Mouse (Mus musculus) embryonic facial prominence, embryonic 14.5 days (tissue): ENCODE results near the gene Dync1li2. TPM values are rescaled to one million over a fixed set of nuclear protein-coding genes. Genes with fewer than 3 reads are reported as not detected.
A peak's percentile ranks its signal among the peaks of the same experiment; 100 is the strongest.

ENCODE experiments used
- ATAC-seq: fragments of 200-750 bp; cut with Nextera tagmentation; 2 replicates; pipeline ENCODE4 v1.8.0; 2017; ENCODE audit warnings: low read depth, moderate number of reproducible peaks, moderate TSS enrichment
- DNase-seq: peaks from one replicate; pipeline ENCODE4 v3.0.0-alpha.2; 2015; ENCODE audit warnings: low spot score
- H3K27ac ChIP-seq: fragments of 300-500 bp; sonication (generic); replicated peaks from 2 replicates; pipeline ENCODE4 v1.5.1; 2014; ENCODE audit warnings: low read depth, mild to moderate bottlenecking, low read length, moderate library complexity
- H3K27me3 ChIP-seq: fragments of 300-500 bp; sonication (generic); replicated peaks from 2 replicates; pipeline ENCODE4 v1.6.1; 2014; ENCODE audit warnings: low read length; ENCODE audit not compliant: control insufficient read depth, insufficient read depth
- H3K36me3 ChIP-seq: fragments of 300-500 bp; sonication (generic); 2 replicates; pipeline ENCODE4 v1.6.1; 2014; ENCODE audit warnings: low read length, mixed read lengths; ENCODE audit not compliant: control insufficient read depth, insufficient read depth
- H3K4me1 ChIP-seq: fragments of 300-500 bp; sonication (generic); 2 replicates; pipeline ENCODE4 v1.6.1; 2014; ENCODE audit warnings: antibody characterized with exemption, low read length; ENCODE audit not compliant: control insufficient read depth, insufficient read depth
- H3K4me2 ChIP-seq: fragments of 300-500 bp; sonication (generic); 2 replicates; pipeline ENCODE4 v1.6.1; 2014; ENCODE audit warnings: low read depth, mild to moderate bottlenecking, low read length, moderate library complexity, mixed read lengths
- H3K4me3 ChIP-seq: fragments of 300-500 bp; sonication (generic); 2 replicates; pipeline ENCODE4 v1.5.1; 2014; ENCODE audit warnings: low read depth, mild to moderate bottlenecking, low read length
- H3K9ac ChIP-seq: fragments of 300-500 bp; sonication (generic); 2 replicates; pipeline ENCODE4 v1.6.1; 2014; ENCODE audit warnings: low read depth, mild to moderate bottlenecking, low read length, moderate library complexity, mixed read lengths
- H3K9me3 ChIP-seq: fragments of 300-500 bp; sonication (generic); 2 replicates; pipeline ENCODE4 v1.6.1; 2016; ENCODE audit warnings: low read length; ENCODE audit not compliant: control insufficient read depth
- WGBS: fragments of 180-500 bp; shearing (Covaris S2); extraction: QIAGEN DNeasy Blood & Tissue Kit; methylation state at CpG from one replicate; pipeline ENCODE4 v1.1.7; 2014; 5-methylcytosine and 5-hydroxymethylcytosine counted together
- polyA plus RNA-seq: library from polyadenylated mRNA; unstranded; fragments of >200 nt; fragmentation: Nextera tagmentation; extraction: Ambion mirVana; gene quantifications from 2 replicates; pipeline ENCODE4 v1.2.1, GENCODE M21; 2014

Dync1li2 gene
- polyA plus RNA-seq, 1 experiment from 2014 or later: 52.5 TPM

DNA sequence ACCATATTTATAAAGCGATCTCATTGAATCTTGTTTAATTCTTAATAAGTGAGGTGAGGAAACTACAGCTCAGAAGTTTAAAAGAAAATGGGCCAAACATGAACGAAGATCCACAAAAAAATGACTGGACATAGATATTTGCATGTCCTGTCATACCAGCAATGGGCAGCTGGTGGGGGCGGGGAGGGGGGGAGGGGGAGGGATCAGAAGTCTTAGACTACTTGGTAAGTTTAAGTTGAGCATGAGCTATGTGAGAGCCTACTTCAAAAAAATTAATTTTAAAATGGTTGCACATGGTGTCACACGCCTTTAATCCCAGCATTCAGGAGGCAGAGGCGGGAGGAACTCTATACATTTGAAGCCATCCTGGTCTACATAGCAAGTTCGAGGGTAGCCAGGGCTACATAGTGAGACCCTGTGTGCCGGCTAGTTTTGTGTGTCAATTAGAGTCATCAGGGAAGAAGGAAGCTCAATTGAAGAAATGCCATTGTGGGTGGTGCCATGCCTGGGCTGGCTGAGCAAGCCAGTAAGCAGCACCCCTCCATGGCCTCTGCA is 355 bp upstream of the Dync1li2 start:
- Histone ChIP-seq H3K27me3 (no peaks in the 10 kb centered on the region), H3K9ac (peak overlapping the region; percentile 97), H3K36me3 (peaks cover 28% of the 10 kb centered on the region), H3K4me3 (peak overlapping the region; percentile 99), H3K4me2 (peak overlapping the region; percentile 66; the same call in 1 of the 2 replicates), H3K9me3 (no peaks in the 10 kb centered on the region), H3K4me1 (peaks cover 10% of the 10 kb centered on the region), H3K27ac (peak overlapping the region; percentile 91; the same call in 1 of the 2 replicates)
- ATAC-seq (no peak), DNase-seq (no peak)
- WGBS: 61% methylated on average over 7 of the region's 7 CpGs

DNA sequence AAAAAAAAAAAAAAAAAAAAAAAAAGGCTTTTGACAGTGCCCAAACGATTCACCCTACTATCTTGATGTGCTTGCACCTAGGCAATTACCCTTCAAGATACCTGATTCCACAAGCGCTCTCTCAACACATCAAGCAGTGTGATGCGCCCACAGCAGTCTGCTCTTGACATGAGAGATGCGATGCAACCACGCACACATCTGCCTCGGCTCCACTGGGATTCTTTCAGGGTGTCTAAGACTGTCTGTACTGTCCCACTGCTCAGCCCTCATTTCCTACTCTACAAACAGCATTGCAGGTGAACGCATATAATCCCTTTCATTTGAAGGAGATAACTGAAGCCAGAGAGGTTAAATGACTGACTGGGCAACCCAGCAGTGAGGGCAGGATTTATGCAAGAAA is 1.2 kb downstream of the Dync1li2 start:
- Histone ChIP-seq H3K27me3 (no peaks in the 10 kb centered on the region), H3K4me1 (peaks cover 10% of the 10 kb centered on the region), H3K4me3 (peak overlapping the region; percentile 99), H3K27ac (no peak overlapping the region), H3K4me2 (peak overlapping the region; percentile 66), H3K36me3 (peaks cover 42% of the 10 kb centered on the region), H3K9me3 (no peaks in the 10 kb centered on the region), H3K9ac (peak overlapping the region; percentile 97)
- DNase-seq: no peak
- 51% methylated on average over 7 of the region's 7 CpGs for WGBS
- ATAC-seq: no peak

DNA sequence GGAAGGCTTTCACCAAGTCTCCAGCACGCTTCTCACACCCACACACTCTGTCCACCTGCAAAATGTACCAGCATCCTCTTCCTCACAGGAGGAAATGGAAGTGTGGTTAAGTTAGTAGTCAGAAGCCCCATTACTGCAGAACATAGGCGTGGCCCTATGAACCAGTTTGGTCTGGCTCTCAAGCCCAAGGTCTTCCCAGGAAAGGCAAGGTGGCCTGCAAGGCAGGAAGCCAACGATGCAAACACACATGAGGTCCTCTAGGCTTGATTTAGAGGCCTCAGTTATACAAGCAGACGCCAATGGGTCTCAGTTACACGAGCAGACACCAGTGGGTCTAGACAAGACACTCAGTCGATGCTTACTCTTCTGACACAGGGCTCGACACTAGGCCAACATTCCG is 3.4 kb downstream of the Dync1li2 start:
- Histone ChIP-seq H3K4me2 (no peak overlapping the region), H3K9me3 (no peaks in the 10 kb centered on the region), H3K36me3 (peaks cover 63% of the 10 kb centered on the region), H3K9ac (no peak overlapping the region), H3K4me1 (peaks cover 16% of the 10 kb centered on the region), H3K27me3 (no peaks in the 10 kb centered on the region), H3K27ac (no peak overlapping the region), H3K4me3 (no peak overlapping the region)
- 95% methylated on average over 8 of the region's 8 CpGs for WGBS
- ATAC-seq (no peak), DNase-seq (no peak)

DNA sequence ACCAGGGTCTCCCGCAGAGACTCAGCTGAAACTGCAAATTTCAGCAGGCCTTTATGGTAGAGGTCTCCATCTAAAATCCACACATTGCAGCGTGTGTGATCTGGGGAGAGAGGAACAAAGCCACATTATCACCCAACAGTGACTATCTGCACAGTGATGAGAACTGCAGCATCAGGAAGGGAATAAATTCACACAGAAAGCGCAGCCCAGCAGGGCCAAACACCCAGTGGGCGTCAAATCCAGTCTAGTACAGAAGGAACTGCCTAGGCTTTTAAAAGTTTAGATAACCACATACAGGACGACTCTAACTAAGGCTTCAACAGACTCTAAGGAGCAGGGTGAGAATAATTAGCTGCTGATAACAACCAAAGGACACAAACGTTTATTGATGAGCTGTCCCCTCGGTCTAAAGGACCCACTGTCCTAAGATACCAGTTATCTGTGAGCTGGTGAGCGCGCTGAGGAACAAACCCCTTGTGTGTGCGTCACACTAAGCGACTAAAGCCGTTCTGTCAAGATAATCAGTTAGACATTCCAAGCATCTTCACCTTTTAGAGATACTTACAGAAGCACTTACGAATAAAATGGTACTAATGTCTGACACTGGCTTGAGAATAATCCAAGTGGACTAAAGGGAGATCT is 5.2 kb downstream of the Dync1li2 start:
- 91% methylated on average over 13 of the region's 13 CpGs for WGBS
- ATAC-seq (no peak), DNase-seq (no peak)
- peaks cover 16% of the 10 kb centered on the region for H3K4me1 ChIP-seq
- H3K9ac ChIP-seq: no peak overlapping the region
- no peak overlapping the region for H3K4me3 ChIP-seq
- peaks cover 81% of the 10 kb centered on the region for H3K36me3 ChIP-seq
- no peak overlapping the region for H3K4me2 ChIP-seq
- H3K27me3 ChIP-seq: no peaks in the 10 kb centered on the region
- no peak overlapping the region for H3K27ac ChIP-seq
- no peaks in the 10 kb centered on the region for H3K9me3 ChIP-seq

DNA sequence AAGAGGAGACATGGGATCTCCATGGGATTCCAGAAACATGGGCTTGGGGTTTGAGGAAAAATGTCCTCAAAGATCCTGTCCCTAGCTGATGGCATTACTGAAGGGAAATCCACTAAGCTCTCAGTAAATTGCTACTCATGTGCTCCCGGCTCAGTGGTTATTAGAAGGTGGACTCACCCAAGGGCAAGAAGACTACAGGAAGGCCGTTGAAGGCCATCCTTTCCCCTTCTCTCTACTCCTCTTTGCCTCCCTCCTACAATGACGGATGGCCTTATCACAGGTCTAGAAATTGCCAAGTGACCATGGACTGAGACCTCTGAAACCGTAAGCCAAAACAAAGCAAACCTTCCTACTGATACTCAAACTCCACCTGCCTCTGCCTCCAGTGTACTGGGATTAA is 6.3 kb downstream of the Dync1li2 start:
- Histone ChIP-seq H3K4me1 (peaks cover 14% of the 10 kb centered on the region), H3K27me3 (no peaks in the 10 kb centered on the region), H3K27ac (peak overlapping the region; percentile 73), H3K9ac (no peak overlapping the region), H3K4me3 (no peak overlapping the region), H3K36me3 (peaks cover 92% of the 10 kb centered on the region), H3K9me3 (0 out of 2 replicates have a peak, but pooled peaks cover 3% of the 10 kb centered on the region), H3K4me2 (no peak overlapping the region)
- 94% methylated on average over 4 of the region's 4 CpGs for WGBS
- no peak for DNase-seq
- no peak for ATAC-seq

DNA sequence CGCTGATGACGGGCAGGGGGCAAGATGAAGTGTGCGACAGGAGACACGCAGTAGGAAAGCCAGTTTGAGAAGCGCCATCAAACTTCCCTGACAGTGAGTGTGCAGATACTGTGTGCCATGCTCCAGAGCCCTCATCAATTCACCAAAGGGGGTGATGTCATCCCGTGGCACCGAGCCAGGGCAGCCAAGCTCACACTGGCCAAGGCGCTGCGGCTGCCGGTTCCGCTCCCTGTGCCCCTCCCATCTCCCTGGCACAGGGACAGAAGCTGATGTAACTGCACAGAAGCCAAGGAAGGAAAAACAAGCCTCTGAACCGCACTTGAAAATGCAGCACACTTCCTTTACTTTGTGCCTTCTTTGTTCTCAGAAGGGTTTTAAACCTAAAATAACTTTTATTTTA is 6.8 kb downstream of the Dync1li2 start:
- Histone ChIP-seq H3K4me2 (no peak overlapping the region), H3K4me3 (no peak overlapping the region), H3K9ac (no peak overlapping the region), H3K4me1 (peaks cover 8% of the 10 kb centered on the region), H3K9me3 (0 out of 2 replicates have a peak, but pooled peaks cover 3% of the 10 kb centered on the region), H3K27me3 (no peaks in the 10 kb centered on the region), H3K36me3 (peaks cover 97% of the 10 kb centered on the region), H3K27ac (peak overlapping the region; percentile 73)
- peak; percentile 95 for DNase-seq
- ATAC-seq: peak; percentile 96
- 55% methylated on average over 12 of the region's 12 CpGs for WGBS

DNA sequence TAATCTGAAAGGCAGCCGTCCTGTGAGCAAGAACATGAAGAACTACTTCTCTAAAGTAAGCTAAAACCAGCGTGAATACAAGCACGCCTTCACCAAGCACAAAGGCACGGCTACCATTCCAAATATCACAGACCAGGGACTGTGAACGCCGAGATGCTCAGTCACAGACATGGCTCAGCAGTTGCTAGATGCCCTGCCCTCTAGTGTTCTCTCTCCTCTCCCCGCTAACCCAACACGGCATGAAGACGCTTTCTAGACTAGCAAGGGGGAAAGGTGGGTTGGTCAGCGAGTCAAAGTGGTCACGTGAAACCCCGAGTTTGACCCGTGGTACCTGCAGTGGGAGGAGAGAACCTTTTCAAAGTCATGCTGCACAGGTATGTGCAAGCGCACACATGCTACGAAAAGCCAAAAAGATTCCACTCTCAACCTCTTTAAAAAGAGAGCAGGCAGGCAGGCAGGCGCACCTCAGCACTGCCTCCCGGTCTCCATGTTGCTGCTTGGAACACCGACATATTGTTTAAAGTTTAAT is 8.0 kb downstream of the Dync1li2 start:
- no peak overlapping the region for H3K9ac ChIP-seq
- WGBS: 87% methylated on average over 18 of the region's 18 CpGs
- no peak for ATAC-seq
- H3K9me3 ChIP-seq: 0 out of 2 replicates have a peak, but pooled peaks cover 3% of the 10 kb centered on the region
- no peak for DNase-seq
- no peaks in the 10 kb centered on the region for H3K27me3 ChIP-seq
- H3K4me1 ChIP-seq: peaks cover 6% of the 10 kb centered on the region; the same call in 1 of the 2 replicates
- H3K4me2 ChIP-seq: no peak overlapping the region
- no peak overlapping the region for H3K27ac ChIP-seq
- H3K36me3 ChIP-seq: peaks cover 98% of the 10 kb centered on the region
- no peak overlapping the region for H3K4me3 ChIP-seq

DNA sequence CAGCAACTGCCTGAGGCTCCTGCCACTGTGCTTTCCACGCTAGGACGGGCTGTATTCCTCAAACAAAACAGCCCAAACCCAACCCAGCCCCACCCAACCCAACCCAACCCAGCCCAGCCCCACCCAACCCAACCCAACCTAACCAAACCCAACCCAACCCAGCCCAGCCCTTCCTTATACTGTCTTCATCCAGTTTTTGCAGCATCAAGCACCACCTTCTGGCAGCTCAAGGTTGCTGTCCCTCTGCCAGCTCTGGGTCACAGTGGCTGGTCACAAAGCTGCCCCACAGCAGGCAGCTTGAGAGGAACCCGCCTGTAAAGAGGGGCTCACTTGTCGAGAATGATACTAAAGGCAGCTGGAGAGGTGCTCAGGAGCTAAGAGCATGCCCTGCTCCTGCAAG is 8.6 kb downstream of the Dync1li2 start:
- Histone ChIP-seq H3K27me3 (no peaks in the 10 kb centered on the region), H3K4me3 (no peak overlapping the region), H3K36me3 (peaks cover 98% of the 10 kb centered on the region), H3K9ac (no peak overlapping the region), H3K4me2 (no peak overlapping the region), H3K9me3 (0 out of 2 replicates have a peak, but pooled peaks cover 3% of the 10 kb centered on the region), H3K4me1 (peaks cover 6% of the 10 kb centered on the region; the same call in 1 of the 2 replicates), H3K27ac (no peak overlapping the region)
- ATAC-seq (no peak), DNase-seq (no peak)
- 87% methylated on average over 4 of the region's 4 CpGs for WGBS
